ENCODE assay signal across 8 mouse cellular contexts in genomic region chr9:45146267-45146597, GRCm38 (mm10). TPM values are rescaled to one million over a fixed set of nuclear protein-coding genes. Genes with fewer than 3 reads are reported as not detected.
DNase-seq lines count a peak whose midpoint lies in the region; ATAC-seq lines count a peak whose summit lies in the region.

No protein-coding gene starts in this region.

- peak overlapping the region; percentile 81 for H3K4me2 ChIP-seq in heart, embryonic 11.5 days
- peak overlapping the region; percentile 83 for H3K4me2 ChIP-seq in kidney, embryonic 15.5 days
- H3K4me2 ChIP-seq in liver, embryonic 11.5 days, result peak overlapping the region; percentile 56
- peak overlapping the region; percentile 62 for H3K4me2 ChIP-seq in stomach, embryonic 14.5 days (replicated peaks; ENCODE audit: low read depth, low read length)

- H3K4me1 ChIP-seq in heart, embryonic 11.5 days (ENCODE audit: control insufficient read depth, insufficient read depth, low read length), result 0 out of 2 replicates have a peak, but pooled peaks cover 5% of the 10 kb centered on the region
- peaks cover 10% of the 10 kb centered on the region for H3K4me1 ChIP-seq in kidney, embryonic 15.5 days
- no peaks in the 10 kb centered on the region for H3K4me1 ChIP-seq in liver, embryonic 11.5 days (replicated peaks; ENCODE audit: control insufficient read depth, insufficient read depth, low read length)
- H3K4me1 ChIP-seq in stomach, embryonic 14.5 days (ENCODE audit: control insufficient read depth, insufficient read depth, low read length), result 0 out of 2 replicates have a peak, but pooled peaks cover 4% of the 10 kb centered on the region

- H3K9ac ChIP-seq in heart, embryonic 11.5 days (ENCODE audit: low read depth, low read length), result peak overlapping the region; percentile 31; the same call in 1 of the 2 replicates
- peak overlapping the region; percentile 38 for H3K9ac ChIP-seq in kidney, embryonic 15.5 days
- H3K9ac ChIP-seq in liver, embryonic 11.5 days (ENCODE audit: low read depth, low read length), result no peak overlapping the region
- H3K9ac ChIP-seq in stomach, embryonic 14.5 days (replicated peaks; ENCODE audit: low read depth, low read length), result no peak overlapping the region

- H3K36me3 ChIP-seq in heart, embryonic 11.5 days (ENCODE audit: control insufficient read depth, insufficient read depth, low read length), result no peaks in the 10 kb centered on the region
- no peaks in the 10 kb centered on the region for H3K36me3 ChIP-seq in kidney, embryonic 15.5 days
- no peaks in the 10 kb centered on the region for H3K36me3 ChIP-seq in liver, embryonic 11.5 days (ENCODE audit: control insufficient read depth, insufficient read depth, low read length)
- no peaks in the 10 kb centered on the region for H3K36me3 ChIP-seq in stomach, embryonic 14.5 days (ENCODE audit: control insufficient read depth, insufficient read depth, low read length)

- no peak overlapping the region for H3K27ac ChIP-seq in heart, embryonic 11.5 days (ENCODE audit: low read depth, low read length)
- no peak overlapping the region for H3K27ac ChIP-seq in kidney, embryonic 15.5 days
- no peak overlapping the region for H3K27ac ChIP-seq in liver, embryonic 11.5 days (ENCODE audit: low read depth, low read length)
- no peak overlapping the region for H3K27ac ChIP-seq in stomach, embryonic 14.5 days (ENCODE audit: low read length)

- H3K9me3 ChIP-seq in heart, embryonic 11.5 days (replicated peaks; ENCODE audit: control insufficient read depth, low read length), result no peaks in the 10 kb centered on the region
- H3K9me3 ChIP-seq in kidney, embryonic 15.5 days (replicated peaks), result no peaks in the 10 kb centered on the region
- H3K9me3 ChIP-seq in liver, embryonic 11.5 days (ENCODE audit: control insufficient read depth, low read length), result no peaks in the 10 kb centered on the region
- H3K9me3 ChIP-seq in stomach, embryonic 14.5 days (ENCODE audit: control insufficient read depth, low read depth, low read length), result no peaks in the 10 kb centered on the region

- peak overlapping the region; percentile 47 for H3K4me3 ChIP-seq in heart, embryonic 11.5 days (ENCODE audit: low read depth, low read length)
- peak overlapping the region; percentile 41 for H3K4me3 ChIP-seq in kidney, embryonic 15.5 days (replicated peaks)
- H3K4me3 ChIP-seq in liver, embryonic 11.5 days (ENCODE audit: low read depth, low read length), result peak overlapping the region; percentile 30
- H3K4me3 ChIP-seq in stomach, embryonic 14.5 days (ENCODE audit: low read depth, low read length), result peak overlapping the region; percentile 30

- 2% methylated on average over 5 of the region's 5 CpGs for WGBS in heart, embryonic 11.5 days (ENCODE audit: insufficient replicate concordance)
- 0% methylated on average over 5 of the region's 5 CpGs for WGBS in kidney, embryonic 15.5 days
- 5% methylated on average over 5 of the region's 5 CpGs for WGBS in liver, embryonic 11.5 days
- WGBS in stomach, embryonic 14.5 days, result 3% methylated on average over 5 of the region's 5 CpGs

- peak; percentile 34 to 53 for DNase-seq in urinary bladder, adult 18-20 months (ENCODE audit: low spot score in 2 of 2)
- DNase-seq in urinary bladder, postnatal 10 days (ENCODE audit: low spot score), result no peak
- DNase-seq in embryo, embryonic 11.5 days (ENCODE audit: low read depth, low spot score), result peak; percentile 55
- peak; percentile 48 for DNase-seq in liver, embryonic 11.5 days (ENCODE audit: low spot score)
- peak; percentile 88 for DNase-seq in naive thymus-derived CD4-positive, alpha-beta T cell, adult 2 months (ENCODE audit: low read depth)

- ATAC-seq in heart, embryonic 11.5 days (replicated peaks; ENCODE audit: insufficient number of reproducible peaks, low FRiP score, low TSS enrichment), result no peak
- ATAC-seq in kidney, embryonic 15.5 days (replicated peaks; ENCODE audit: low FRiP score), result no peak
- no peak for ATAC-seq in liver, embryonic 11.5 days (replicated peaks; ENCODE audit: low FRiP score)
- no peak for ATAC-seq in stomach, embryonic 14.5 days (ENCODE audit: insufficient number of reproducible peaks, insufficient read depth, low FRiP score, low read depth)

- peaks cover 74% of the 10 kb centered on the region for H3K27me3 ChIP-seq in heart, embryonic 11.5 days (ENCODE audit: control insufficient read depth, insufficient read depth, low read length)
- H3K27me3 ChIP-seq in kidney, embryonic 15.5 days, result peaks cover 99% of the 10 kb centered on the region
- peaks cover 54% of the 10 kb centered on the region for H3K27me3 ChIP-seq in liver, embryonic 11.5 days (replicated peaks; ENCODE audit: control insufficient read depth, insufficient read depth, low read length)
- H3K27me3 ChIP-seq in stomach, embryonic 14.5 days (ENCODE audit: control insufficient read depth, insufficient read depth, low read length), result peaks cover 9% of the 10 kb centered on the region

RNA-seq across cellular contexts. Expression of gene Scn4b, which starts 8.0 kb away (rescaled TPM):
- polyA plus RNA-seq in heart, embryonic 11.5 days (2014; fragmentation: Nextera tagmentation; extraction: Ambion mirVana), result 0.10 and 0.46 TPM in 2 replicates
- polyA plus RNA-seq in kidney, embryonic 15.5 days (2015; fragmentation: Nextera tagmentation; extraction: Ambion mirVana), result 0.51 and 0.62 TPM in 2 replicates
- polyA plus RNA-seq in liver, embryonic 11.5 days (2014; fragmentation: Nextera tagmentation; extraction: Ambion mirVana), result 0.22 and 0.41 TPM in 2 replicates
- 0.04 TPM in 1 of 2 replicates, not detected in the other for polyA plus RNA-seq in stomach, embryonic 14.5 days (2014; fragmentation: Nextera tagmentation; extraction: Ambion mirVana)

RNA-seq across cellular contexts. Expression of gene Scn2b, which starts 28.6 kb away (rescaled TPM):
- 2.3 and 3.2 TPM in 2 replicates for polyA plus RNA-seq in heart, embryonic 11.5 days (2014; fragmentation: Nextera tagmentation; extraction: Ambion mirVana)
- 4.6 and 5.4 TPM in 2 replicates for polyA plus RNA-seq in kidney, embryonic 15.5 days (2015; fragmentation: Nextera tagmentation; extraction: Ambion mirVana)
- polyA plus RNA-seq in liver, embryonic 11.5 days (2014; fragmentation: Nextera tagmentation; extraction: Ambion mirVana), result 1.9 and 2.3 TPM in 2 replicates
- 3.6 and 5.5 TPM in 2 replicates for polyA plus RNA-seq in stomach, embryonic 14.5 days (2014; fragmentation: Nextera tagmentation; extraction: Ambion mirVana)

RNA-seq across cellular contexts. Expression of gene BC049352, which starts 35.6 kb away (rescaled TPM):
- not detected in 2 replicates for polyA plus RNA-seq in heart, embryonic 11.5 days (2014; fragmentation: Nextera tagmentation; extraction: Ambion mirVana)
- polyA plus RNA-seq in kidney, embryonic 15.5 days (2015; fragmentation: Nextera tagmentation; extraction: Ambion mirVana), result not detected in 2 replicates
- 0.15 TPM in 1 of 2 replicates, not detected in the other for polyA plus RNA-seq in liver, embryonic 11.5 days (2014; fragmentation: Nextera tagmentation; extraction: Ambion mirVana)
- polyA plus RNA-seq in stomach, embryonic 14.5 days (2014; fragmentation: Nextera tagmentation; extraction: Ambion mirVana), result 0.31 TPM in 1 of 2 replicates, not detected in the other

RNA-seq across cellular contexts. Expression of gene Tmprss4, which starts 57.7 kb away (rescaled TPM):
- 0.07 TPM in 1 of 2 replicates, not detected in the other for polyA plus RNA-seq in heart, embryonic 11.5 days (2014; fragmentation: Nextera tagmentation; extraction: Ambion mirVana)
- 0.27 and 1.4 TPM in 2 replicates for polyA plus RNA-seq in kidney, embryonic 15.5 days (2015; fragmentation: Nextera tagmentation; extraction: Ambion mirVana)
- 0.17 TPM in 1 of 2 replicates, not detected in the other for polyA plus RNA-seq in liver, embryonic 11.5 days (2014; fragmentation: Nextera tagmentation; extraction: Ambion mirVana)
- polyA plus RNA-seq in stomach, embryonic 14.5 days (2014; fragmentation: Nextera tagmentation; extraction: Ambion mirVana), result 19.2 and 20.5 TPM in 2 replicates

Comparison
In these comparisons a context has a peak if more than half of its experiments do, and no peak if none do; other contexts are left out.
1. H3K9ac ChIP-seq: peak in heart, embryonic 11.5 days (single experiment) and kidney, embryonic 15.5 days (single experiment); none in liver, embryonic 11.5 days (single experiment) and stomach, embryonic 14.5 days (single experiment).
2. Peak in every context shown above with its lines, with median percentiles within 50 percentile points of each other: H3K4me2 ChIP-seq and H3K4me3 ChIP-seq.